Mouse (Mus musculus) lung, postnatal 0 days (tissue): ENCODE measurements at regions not wholly inside any gene's neighbourhood (a gene's known extent, or its start where the extent isn't known, plus 50 kb on each side); places are given as distances from the start of the nearest gene placed in this dataset.
"Not testable (repeated sequence)": the region's sequence is repeated elsewhere in the genome, so short reads cannot be mapped to it uniquely, and the experiment has no call there.

Source experiments
- ATAC-seq: fragments of 200-750 bp; cut with Nextera tagmentation; 2 replicates; pipeline ENCODE4 v1.8.0; 2017; ENCODE audit warnings: moderate library complexity
- DNase-seq: peaks from one replicate; pipeline ENCODE4 v3.0.0-alpha.2; 2016; ENCODE audit warnings: low spot score
- H3K27ac ChIP-seq: fragments of 300-500 bp; sonication (generic); 2 replicates; pipeline ENCODE4 v1.5.1; 2014; ENCODE audit warnings: antibody characterized with exemption, mild to moderate bottlenecking, low read length, mixed read lengths
- H3K27me3 ChIP-seq: fragments of 300-500 bp; sonication (generic); replicated peaks from 2 replicates; pipeline ENCODE4 v1.6.1; 2014; ENCODE audit warnings: low read length, mixed read lengths; ENCODE audit not compliant: insufficient read depth
- H3K36me3 ChIP-seq: fragments of 300-500 bp; sonication (generic); 2 replicates; pipeline ENCODE4 v1.6.1; 2014; ENCODE audit warnings: low read length, mixed read lengths; ENCODE audit not compliant: insufficient read depth
- H3K4me1 ChIP-seq: fragments of 300-500 bp; sonication (generic); 2 replicates; pipeline ENCODE4 v1.6.1; 2014; ENCODE audit warnings: antibody characterized with exemption, low read depth, low read length, mixed read lengths; ENCODE audit not compliant: insufficient read depth
- H3K4me2 ChIP-seq: fragments of 300-500 bp; sonication (generic); replicated peaks from 2 replicates; pipeline ENCODE4 v1.6.1; 2014; ENCODE audit warnings: low read depth, mild to moderate bottlenecking, low read length, moderate library complexity, mixed read lengths
- H3K4me3 ChIP-seq: fragments of 300-500 bp; sonication (generic); 2 replicates; pipeline ENCODE4 v1.5.1; 2014; ENCODE audit warnings: low read depth, low read length
- H3K9ac ChIP-seq: fragments of 300-500 bp; sonication (generic); replicated peaks from 2 replicates; pipeline ENCODE4 v1.6.1; 2014; ENCODE audit warnings: low read depth, mild to moderate bottlenecking
- H3K9me3 ChIP-seq: fragments of 300-500 bp; sonication (generic); 2 replicates; pipeline ENCODE4 v1.6.1; 2016; ENCODE audit warnings: low read length, mixed read lengths
- CTCF ChIP-seq: IDR thresholded peaks from 2 replicates; pipeline ENCODE4 v1.5.1; 2016; ENCODE audit warnings: antibody characterized with exemption, mild to moderate bottlenecking
- EP300 ChIP-seq: IDR thresholded peaks from 2 replicates; pipeline ENCODE4 v1.6.1; 2016; ENCODE audit warnings: antibody characterized with exemption, mild to moderate bottlenecking, control low read depth
- WGBS: fragments of 180-500 bp; shearing (Covaris S2); extraction: QIAGEN DNeasy Blood & Tissue Kit; methylation state at CpG from one replicate; pipeline ENCODE4 v1.1.7; 2014; 5-methylcytosine and 5-hydroxymethylcytosine counted together

DNA sequence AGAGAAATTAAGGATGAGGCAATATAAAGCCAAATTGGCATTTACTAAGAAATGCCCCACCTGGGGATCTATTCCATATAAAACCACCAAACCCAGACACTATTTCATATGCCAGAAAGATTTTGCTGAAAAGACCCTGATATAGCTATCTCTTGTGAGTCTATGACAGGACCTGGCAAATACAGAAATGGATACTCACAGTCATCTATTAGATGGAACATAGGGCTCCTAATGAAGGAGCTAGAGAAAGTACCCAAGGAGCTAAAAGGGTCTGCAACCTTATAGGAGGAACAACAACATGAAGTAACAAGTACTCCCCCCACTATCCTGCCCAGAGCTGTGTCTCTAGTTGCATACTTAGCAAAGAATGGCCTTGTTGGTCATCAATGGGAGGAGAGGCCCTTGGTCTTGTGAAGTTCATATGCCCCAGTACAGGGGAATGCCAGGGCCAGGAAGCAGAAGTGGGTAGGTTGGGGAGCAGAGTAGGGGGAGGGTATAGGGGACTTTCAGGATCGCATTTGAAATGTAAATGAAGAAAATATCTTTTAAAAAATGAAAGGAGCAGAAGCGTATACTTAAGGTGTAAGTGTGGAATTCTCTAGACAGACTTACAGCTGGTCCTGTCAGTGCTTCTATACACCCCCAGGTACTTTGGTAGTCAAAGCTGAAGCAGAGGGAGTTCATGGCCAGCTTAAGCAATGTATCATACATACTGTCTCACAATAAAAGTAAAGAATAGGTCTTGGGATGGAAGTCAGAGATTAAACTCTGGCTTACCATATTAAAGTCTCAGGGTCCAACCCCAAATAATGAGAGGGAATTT is 128.2 kb downstream of the Olfr164 start:
- ATAC-seq: no peak
- no peaks in the 10 kb centered on the region for H3K4me1 ChIP-seq
- no peaks in the 10 kb centered on the region for H3K9me3 ChIP-seq
- 66% methylated on average over 2 of the region's 2 CpGs for WGBS
- no peaks in the 10 kb centered on the region for H3K36me3 ChIP-seq
- H3K27me3 ChIP-seq: no peaks in the 10 kb centered on the region
- H3K4me2 ChIP-seq: no peak overlapping the region
- H3K4me3 ChIP-seq: no peak overlapping the region
- H3K9ac ChIP-seq: no peak overlapping the region
- TF ChIP-seq CTCF: no peak
- no peak for TF ChIP-seq EP300
- DNase-seq: no peak
- H3K27ac ChIP-seq: no peak overlapping the region

DNA sequence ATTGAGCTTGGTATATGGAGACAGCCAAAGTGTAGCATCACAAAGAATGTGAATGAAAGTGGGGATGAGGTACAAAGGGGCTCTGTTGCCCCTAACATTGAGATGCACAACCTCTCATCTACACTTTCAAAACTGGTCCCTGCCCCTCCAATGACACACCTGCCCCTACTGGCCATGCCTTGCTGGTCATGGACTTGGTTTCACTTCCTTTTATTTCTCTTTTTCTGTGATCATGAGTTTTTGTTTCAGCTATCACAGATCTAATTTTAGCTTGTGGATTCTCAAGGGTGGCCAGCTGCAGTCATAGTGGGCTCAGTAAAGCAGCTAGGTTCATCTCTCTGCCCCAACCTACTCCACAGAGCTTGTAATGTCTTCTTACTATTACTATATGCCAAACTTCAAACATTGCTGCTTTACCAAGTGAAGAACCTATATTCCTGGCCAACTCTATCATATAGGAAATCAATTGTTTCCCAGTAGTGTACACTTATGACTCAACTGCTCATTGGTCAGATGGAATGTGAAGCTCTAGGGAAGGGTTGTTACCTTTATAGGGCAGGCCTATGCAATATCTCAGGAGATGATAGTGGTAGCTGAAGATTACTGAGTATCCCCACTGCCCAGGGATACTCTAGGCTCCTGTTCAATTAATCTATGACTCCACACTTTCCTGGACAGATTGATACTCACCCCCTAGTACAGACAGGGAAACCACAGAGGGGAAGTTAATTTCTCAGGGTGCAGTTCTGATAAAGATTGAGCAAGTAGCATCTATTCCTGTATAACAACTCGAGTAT is 134.5 kb downstream of the Olfr164 start:
- TF ChIP-seq EP300 (no peak), CTCF (no peak)
- WGBS: 13% methylated on average over 1 of the region's 1 CpGs

DNA sequence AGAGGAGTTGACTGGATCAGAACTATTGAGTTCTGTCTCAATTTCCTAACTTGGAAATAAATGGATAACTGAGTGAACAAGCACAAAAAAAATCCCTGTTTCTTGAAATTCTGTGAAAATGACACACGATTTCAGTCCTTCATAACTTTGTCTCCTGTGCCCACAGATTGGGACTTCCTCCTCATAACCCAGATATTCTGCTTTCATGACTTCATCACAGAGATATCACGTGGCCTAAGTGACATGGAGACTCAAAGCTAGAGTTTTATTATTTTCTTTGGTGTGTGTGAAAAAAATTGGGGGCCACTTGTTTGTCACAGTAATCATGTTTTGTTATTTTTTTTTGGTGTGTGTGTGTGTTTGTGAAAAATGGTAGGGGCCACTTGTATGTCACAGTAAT is 160.8 kb downstream of the Olfr164 start:
- H3K4me3 ChIP-seq: no peak overlapping the region
- no peak for TF ChIP-seq EP300
- no peak for TF ChIP-seq CTCF
- ATAC-seq: no peak
- no peaks in the 10 kb centered on the region for H3K36me3 ChIP-seq
- H3K4me1 ChIP-seq: no peaks in the 10 kb centered on the region
- no peak overlapping the region for H3K27ac ChIP-seq
- H3K4me2 ChIP-seq: no peak overlapping the region
- H3K9me3 ChIP-seq: no peaks in the 10 kb centered on the region
- DNase-seq: peak; percentile 2
- WGBS: 44% methylated on average over 2 of the region's 2 CpGs
- no peak overlapping the region for H3K9ac ChIP-seq
- H3K27me3 ChIP-seq: no peaks in the 10 kb centered on the region

More for the DNA sequence above, 134.5 kb downstream of the Olfr164 start:
- Histone ChIP-seq H3K9ac (no peak overlapping the region), H3K9me3 (no peaks in the 10 kb centered on the region), H3K27me3 (no peaks in the 10 kb centered on the region), H3K36me3 (no peaks in the 10 kb centered on the region), H3K4me1 (no peaks in the 10 kb centered on the region), H3K27ac (no peak overlapping the region), H3K4me3 (no peak overlapping the region), H3K4me2 (no peak overlapping the region)
- ATAC-seq (no peak), DNase-seq (no peak)

DNA sequence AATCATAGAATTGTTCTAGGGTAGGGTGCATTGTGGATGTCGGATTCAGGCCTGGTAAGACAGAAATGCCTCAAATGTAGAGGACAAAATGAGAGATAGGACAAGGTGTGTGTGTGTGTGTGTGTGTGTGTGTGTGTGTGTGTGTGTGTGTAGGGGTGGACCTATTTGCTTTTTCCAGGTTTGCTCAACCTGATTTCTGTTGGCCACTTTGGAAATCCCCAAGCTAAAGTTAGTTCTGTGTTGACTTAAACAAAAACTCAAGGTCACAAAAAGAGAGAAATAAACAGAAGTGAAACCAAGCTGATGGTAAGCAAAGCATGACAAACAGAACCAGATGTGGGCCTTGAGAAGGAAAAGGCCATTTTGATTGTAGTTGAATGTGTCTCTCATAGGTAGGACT is 161.4 kb downstream of the Olfr164 start:
- not testable (repeated sequence) for H3K36me3 ChIP-seq, H3K27ac ChIP-seq, ATAC-seq, H3K4me2 ChIP-seq, H3K9ac ChIP-seq, H3K9me3 ChIP-seq, H3K4me3 ChIP-seq, H3K4me1 ChIP-seq, H3K27me3 ChIP-seq
- peak; percentile 1 for DNase-seq
- WGBS: 58% methylated on average over 1 of the region's 1 CpGs

DNA sequence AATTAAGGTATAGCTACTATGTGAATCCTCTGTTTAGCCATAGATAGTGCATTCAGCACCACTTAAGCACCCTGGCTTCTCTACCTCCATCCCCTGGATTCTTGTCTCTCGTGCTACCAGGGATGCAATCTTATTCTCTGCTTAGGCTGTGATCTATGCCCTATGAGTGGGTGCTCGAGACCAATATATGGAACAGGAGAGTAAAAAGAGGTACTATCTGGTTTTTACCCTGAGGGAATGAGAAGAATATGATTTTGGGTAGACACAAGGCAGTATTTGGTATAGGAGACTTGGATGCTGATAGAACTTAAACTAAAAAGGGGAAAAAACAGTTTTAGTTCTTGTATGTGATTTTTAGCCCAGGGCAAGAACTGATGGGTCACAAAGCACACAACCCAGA is 162.8 kb downstream of the Olfr164 start:
- Histone ChIP-seq H3K9me3 (no peaks in the 10 kb centered on the region), H3K4me3 (no peak overlapping the region), H3K36me3 (no peaks in the 10 kb centered on the region), H3K4me1 (no peaks in the 10 kb centered on the region), H3K27ac (no peak overlapping the region), H3K4me2 (no peak overlapping the region), H3K9ac (no peak overlapping the region), H3K27me3 (no peaks in the 10 kb centered on the region)
- DNase-seq: peak; percentile 0
- ATAC-seq: no peak
- 58% methylated on average over 2 of the region's 2 CpGs for WGBS
- TF ChIP-seq CTCF: no peak
- no peak for TF ChIP-seq EP300

DNA sequence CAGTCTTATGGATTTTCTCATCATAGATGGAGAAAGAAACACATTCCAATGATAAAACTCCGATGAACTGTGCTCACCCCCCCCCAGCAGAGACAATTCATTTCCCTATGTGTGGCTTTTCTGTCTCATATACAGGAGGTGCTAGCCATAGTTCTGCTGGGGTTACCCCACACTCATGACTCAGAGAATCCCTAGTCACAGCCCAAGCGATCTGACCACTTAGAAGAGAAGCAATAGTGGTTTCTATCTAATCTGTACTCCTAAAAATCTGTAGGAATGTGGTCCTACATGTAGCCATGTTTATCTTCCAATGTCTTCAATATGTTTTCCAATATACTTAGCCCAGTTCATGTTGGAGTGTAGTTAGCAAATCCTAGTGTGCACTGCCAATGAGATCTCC is 163.3 kb downstream of the Olfr164 start:
- Histone ChIP-seq H3K27me3 (no peaks in the 10 kb centered on the region), H3K4me2 (no peak overlapping the region), H3K9me3 (no peaks in the 10 kb centered on the region), H3K27ac (no peak overlapping the region), H3K4me3 (no peak overlapping the region), H3K9ac (no peak overlapping the region), H3K36me3 (no peaks in the 10 kb centered on the region), H3K4me1 (no peaks in the 10 kb centered on the region)
- ATAC-seq: no peak
- TF ChIP-seq EP300 (no peak), CTCF (no peak)
- DNase-seq: no peak
- 63% methylated on average over 2 of the region's 2 CpGs for WGBS
